Mouse (Mus musculus): ENCODE data around the gene Agtrap.
A peak's percentile ranks its signal among the peaks of the same experiment; 100 is the strongest.

The Agtrap gene

GRCm38 (mm10) chr4:148107621-148108291, 19.9 kb upstream of the Agtrap start:
- DNase-seq (ENCODE audit: low spot score in 2 of 2), result peak in 1 of 2 experiments; percentile 50

- no peak for DNase-seq (ENCODE audit: low spot score in 2 of 2)
Observed at GRCm38 (mm10) chr4:148104146-148104545, 16.3 kb upstream of the Agtrap start.

GRCm38 (mm10) chr4:148101801-148102527, 14.1 kb upstream of the Agtrap start:
- peak; percentile 65 to 80 for DNase-seq (ENCODE audit: low spot score in 2 of 2)

GRCm38 (mm10) chr4:148098666-148099065, 10.8 kb upstream of the Agtrap start:
- no peak for DNase-seq (ENCODE audit: low spot score in 2 of 2)

- DNase-seq (ENCODE audit: low spot score in 2 of 2), result no peak
Observed at GRCm38 (mm10) chr4:148097936-148098335, 10.1 kb upstream of the Agtrap start.

- DNase-seq (ENCODE audit: low spot score in 2 of 2), result no peak
Observed at GRCm38 (mm10) chr4:148095081-148095480, 7.2 kb upstream of the Agtrap start.

- no peak for DNase-seq (ENCODE audit: low spot score in 2 of 2)
Observed at GRCm38 (mm10) chr4:148094161-148094560, 6.3 kb upstream of the Agtrap start.

- DNase-seq (ENCODE audit: low spot score in 2 of 2), result no peak
Observed at GRCm38 (mm10) chr4:148092551-148093271, 4.9 kb upstream of the Agtrap start.

- DNase-seq (ENCODE audit: low spot score in 2 of 2), result no peak
Observed at GRCm38 (mm10) chr4:148091181-148091580, 3.4 kb upstream of the Agtrap start.

- DNase-seq (ENCODE audit: low spot score in 2 of 2), result no peak
Observed at GRCm38 (mm10) chr4:148089166-148089565, 1.3 kb upstream of the Agtrap start.

GRCm38 (mm10) chr4:148087091-148087906, 532 bp downstream of the Agtrap start:
- DNase-seq (ENCODE audit: low spot score in 2 of 2), result no peak

- DNase-seq (ENCODE audit: low spot score in 2 of 2), result no peak
Observed at GRCm38 (mm10) chr4:148085907-148086305, 1.9 kb downstream of the Agtrap start.

GRCm38 (mm10) chr4:148085131-148085906, 2.5 kb downstream of the Agtrap start:
- no peak for DNase-seq (ENCODE audit: low spot score in 2 of 2)

GRCm38 (mm10) chr4:148084261-148084714, 3.5 kb downstream of the Agtrap start:
- no peak for DNase-seq (ENCODE audit: low spot score in 2 of 2)

GRCm38 (mm10) chr4:148083176-148083899, 4.5 kb downstream of the Agtrap start:
- DNase-seq (ENCODE audit: low spot score in 2 of 2), result no peak

- DNase-seq (ENCODE audit: low spot score in 2 of 2), result peak; percentile 51 to 66
Observed at GRCm38 (mm10) chr4:148082257-148083044, 5.4 kb downstream of the Agtrap start.

- no peak for DNase-seq (ENCODE audit: low spot score in 2 of 2)
Observed at GRCm38 (mm10) chr4:148081201-148081600, 6.6 kb downstream of the Agtrap start.

GRCm38 (mm10) chr4:148080597-148080973, 7.2 kb downstream of the Agtrap start:
- DNase-seq (ENCODE audit: low spot score in 2 of 2), result no peak

- DNase-seq (ENCODE audit: low spot score in 2 of 2), result no peak
Observed at GRCm38 (mm10) chr4:148079944-148080596, 7.8 kb downstream of the Agtrap start.
